Mouse (Mus musculus) limb, embryonic 12.5 days (tissue): ENCODE measurements at regions not wholly inside any gene's neighbourhood (a gene's known extent, or its start where the extent isn't known, plus 50 kb on each side); places are given as distances from the start of the nearest gene placed in this dataset.
A peak's percentile ranks its signal among the peaks of the same experiment; 100 is the strongest.

ENCODE experiments used
- ATAC-seq: fragments of 200-750 bp; cut with Nextera tagmentation; 2 replicates; pipeline ENCODE4 v1.8.0; 2017; ENCODE audit warnings: low read depth, moderate TSS enrichment; ENCODE audit not compliant: insufficient number of reproducible peaks, insufficient read depth, low FRiP score, low TSS enrichment
- H3K27ac ChIP-seq: fragments of 300-500 bp; sonication (generic); 2 replicates; pipeline ENCODE4 v1.5.1; 2016; ENCODE audit warnings: mild to moderate bottlenecking, moderate library complexity
- H3K27me3 ChIP-seq: fragments of 300-500 bp; sonication (generic); 2 replicates; pipeline ENCODE4 v1.6.1; 2016; ENCODE audit warnings: mild to moderate bottlenecking, moderate library complexity
- H3K36me3 ChIP-seq: fragments of 300-500 bp; sonication (generic); 2 replicates; pipeline ENCODE4 v1.6.1; 2016; ENCODE audit warnings: mild to moderate bottlenecking, moderate library complexity
- H3K4me1 ChIP-seq: fragments of 300-500 bp; sonication (generic); replicated peaks from 2 replicates; pipeline ENCODE4 v1.6.1; 2016
- H3K4me2 ChIP-seq: fragments of 300-500 bp; sonication (generic); 2 replicates; pipeline ENCODE4 v1.6.1; 2016; ENCODE audit warnings: mild to moderate bottlenecking, moderate library complexity
- H3K4me3 ChIP-seq: fragments of 300-500 bp; sonication (generic); replicated peaks from 2 replicates; pipeline ENCODE4 v1.5.1; 2016; ENCODE audit warnings: mild to moderate bottlenecking
- H3K9ac ChIP-seq: fragments of 300-500 bp; sonication (generic); replicated peaks from 2 replicates; pipeline ENCODE4 v1.6.1; 2016; ENCODE audit warnings: mild to moderate bottlenecking, moderate library complexity
- H3K9me3 ChIP-seq: fragments of 300-500 bp; sonication (generic); 2 replicates; pipeline ENCODE4 v1.6.1; 2016; ENCODE audit warnings: mild to moderate bottlenecking, moderate library complexity
- WGBS: fragments of 180-500 bp; shearing (Covaris S2); methylation state at CpG from one replicate; pipeline ENCODE4 v1.1.7; 2016; 5-methylcytosine and 5-hydroxymethylcytosine counted together

DNA sequence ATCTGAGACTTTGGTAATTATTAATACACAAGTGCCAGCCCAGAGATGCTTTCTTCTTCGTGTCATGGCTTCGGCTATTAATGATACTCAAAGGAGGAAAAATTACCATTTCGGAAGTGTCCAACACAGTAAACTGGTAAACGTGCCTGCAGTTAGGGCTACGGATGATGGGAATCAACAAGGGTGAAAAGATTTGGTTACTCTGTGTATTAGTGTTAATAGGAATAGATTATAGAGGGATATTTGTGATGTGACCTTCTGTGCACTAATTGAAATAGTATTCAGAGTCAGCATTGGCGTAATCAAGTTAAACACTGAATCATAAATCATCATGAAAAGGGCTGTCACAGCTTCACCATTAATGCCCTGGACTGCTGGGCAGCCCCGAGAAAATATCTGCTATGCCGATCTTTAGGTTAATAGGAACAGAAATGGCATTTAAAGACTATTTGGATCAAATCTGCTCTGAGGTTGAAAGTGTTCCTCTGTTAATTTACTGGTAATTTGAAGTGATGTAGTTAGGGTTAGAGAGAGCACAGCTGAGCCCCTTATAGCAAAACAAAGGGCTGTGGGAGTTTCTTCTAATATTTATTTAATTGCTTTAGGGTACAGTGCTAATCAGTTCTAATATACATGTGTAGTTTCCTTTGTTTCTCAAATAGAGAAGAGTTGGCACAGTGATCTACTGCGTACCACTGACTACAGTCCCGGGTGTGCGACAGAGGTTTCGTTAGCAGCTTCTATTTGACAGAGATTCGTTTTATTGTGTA, 160.7 kb downstream of the Rpl36a-ps1 start:
- no peak overlapping the region for H3K4me2 ChIP-seq
- 42% methylated on average over 13 of the region's 13 CpGs for WGBS
- no peaks in the 10 kb centered on the region for H3K36me3 ChIP-seq
- no peak for ATAC-seq
- peaks cover 14% of the 10 kb centered on the region for H3K4me1 ChIP-seq
- 0 out of 2 replicates have a peak overlapping the region, but pooled peaks have one; percentile 12 for H3K27ac ChIP-seq
- H3K9me3 ChIP-seq, result no peaks in the 10 kb centered on the region
- no peak overlapping the region for H3K9ac ChIP-seq
- no peak overlapping the region for H3K4me3 ChIP-seq
- H3K27me3 ChIP-seq, result no peaks in the 10 kb centered on the region; the same call in 1 of the 2 replicates

DNA sequence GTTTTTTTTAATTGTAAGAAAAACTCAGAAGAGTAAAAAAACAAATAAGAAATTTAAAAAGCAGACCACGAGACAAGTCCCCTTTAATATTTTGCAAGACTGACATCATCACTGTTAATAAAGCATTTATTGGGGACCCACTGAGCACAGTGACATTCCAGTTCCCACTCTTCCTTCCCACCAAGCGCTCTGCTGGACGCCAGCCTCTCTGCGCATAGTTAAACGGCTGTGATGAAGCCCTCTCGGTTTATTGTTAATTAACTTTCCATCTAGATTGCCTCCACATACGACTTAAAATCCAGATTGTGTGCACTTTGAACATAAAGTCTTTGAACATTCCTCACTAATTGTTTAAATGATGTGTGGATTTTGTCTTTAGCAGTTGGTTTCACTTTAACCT, 161.7 kb downstream of the Rpl36a-ps1 start:
- no peak for ATAC-seq
- H3K36me3 ChIP-seq, result no peaks in the 10 kb centered on the region
- H3K27ac ChIP-seq, result no peak overlapping the region
- H3K4me1 ChIP-seq, result peaks cover 14% of the 10 kb centered on the region
- no peaks in the 10 kb centered on the region; the same call in 1 of the 2 replicates for H3K27me3 ChIP-seq
- H3K4me2 ChIP-seq, result peak overlapping the region; percentile 23; the same call in 1 of the 2 replicates
- H3K9ac ChIP-seq, result no peak overlapping the region
- 24% methylated on average over 7 of the region's 7 CpGs for WGBS
- no peak overlapping the region for H3K4me3 ChIP-seq
- no peaks in the 10 kb centered on the region for H3K9me3 ChIP-seq

DNA sequence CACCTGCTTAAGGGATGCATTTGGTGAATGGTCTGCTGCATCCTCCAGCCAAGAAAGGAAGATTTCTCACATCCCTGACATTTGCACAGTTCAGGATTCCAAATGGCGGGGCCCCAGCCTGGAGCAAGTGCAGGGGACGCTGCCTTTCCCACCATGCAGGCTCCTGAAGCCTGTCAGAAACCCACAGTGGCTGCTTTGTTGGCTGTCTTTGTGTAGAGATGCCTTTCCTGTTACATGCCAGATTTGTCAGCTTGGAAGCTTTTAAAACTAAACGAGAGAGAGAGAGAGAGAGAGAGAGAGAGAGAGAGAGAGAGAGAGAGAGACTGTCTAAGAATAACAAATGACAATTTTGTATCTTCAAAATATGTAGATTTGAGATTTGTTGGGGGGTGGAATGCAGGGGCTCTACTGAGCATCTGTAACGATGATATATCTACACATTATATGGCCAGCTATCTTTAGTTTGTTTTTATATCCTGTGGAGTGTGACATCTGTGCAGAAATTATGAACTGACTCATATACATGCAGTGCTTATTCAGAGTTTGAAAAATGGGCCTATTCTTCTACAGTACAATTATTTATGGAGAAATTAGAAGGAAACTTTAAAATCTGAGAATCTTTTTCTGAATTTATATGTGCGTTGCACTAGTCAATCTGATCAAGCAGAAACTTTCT, 164.0 kb downstream of the Rpl36a-ps1 start:
- Histone ChIP-seq H3K4me3 (no peak overlapping the region), H3K4me1 (peaks cover 14% of the 10 kb centered on the region), H3K27me3 (no peaks in the 10 kb centered on the region; the same call in 1 of the 2 replicates), H3K9me3 (no peaks in the 10 kb centered on the region), H3K9ac (no peak overlapping the region), H3K36me3 (no peaks in the 10 kb centered on the region), H3K27ac (no peak overlapping the region), H3K4me2 (no peak overlapping the region)
- no peak for ATAC-seq
- WGBS, result 70% methylated on average over 5 of the region's 5 CpGs

DNA sequence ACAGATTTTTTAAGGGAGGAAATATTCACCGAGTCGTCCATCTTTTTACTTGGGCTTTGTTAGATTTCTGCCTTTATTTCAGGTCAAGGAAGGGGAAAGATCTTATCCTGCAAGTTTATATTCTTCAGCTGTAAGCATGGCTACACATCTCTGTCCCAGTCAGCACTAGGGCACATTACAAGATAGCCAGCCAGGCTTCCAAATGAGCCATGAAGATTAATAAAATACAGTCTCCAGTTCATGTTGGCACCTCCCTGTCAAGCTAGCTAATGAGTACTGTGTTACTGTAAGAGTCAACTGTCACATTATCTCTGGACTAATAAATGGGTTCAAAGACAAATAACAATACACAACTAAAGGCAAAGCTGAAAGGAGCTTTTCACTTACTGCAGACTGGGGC, 166.6 kb downstream of the Rpl36a-ps1 start:
- Histone ChIP-seq H3K4me2 (no peak overlapping the region), H3K36me3 (no peaks in the 10 kb centered on the region), H3K27me3 (no peaks in the 10 kb centered on the region), H3K9ac (no peak overlapping the region), H3K9me3 (no peaks in the 10 kb centered on the region), H3K4me1 (0 out of 2 replicates have a peak, but pooled peaks cover 3% of the 10 kb centered on the region), H3K4me3 (no peak overlapping the region), H3K27ac (no peak overlapping the region)
- no peak for ATAC-seq
- WGBS, result 83% methylated on average over 2 of the region's 2 CpGs

DNA sequence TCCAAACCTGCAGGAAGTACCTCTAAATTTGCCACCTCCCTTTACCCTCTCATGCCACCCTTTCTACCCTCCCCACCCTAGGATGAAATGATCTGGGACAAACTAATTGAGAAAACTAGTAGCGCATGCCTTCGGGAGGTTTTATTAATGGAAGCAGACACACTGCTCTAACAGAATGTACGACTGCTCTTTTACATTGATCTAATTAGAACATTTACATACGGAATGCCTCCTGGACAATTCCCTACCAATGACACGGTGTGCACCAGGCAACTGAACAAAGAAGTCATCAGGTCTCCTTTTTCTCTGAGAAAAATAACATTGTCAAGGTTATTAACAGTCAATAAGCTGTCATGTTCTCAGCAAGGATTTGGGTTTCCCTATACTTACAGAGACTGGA, 180.5 kb downstream of the Rpl36a-ps1 start:
- WGBS, result 79% methylated on average over 5 of the region's 5 CpGs

DNA sequence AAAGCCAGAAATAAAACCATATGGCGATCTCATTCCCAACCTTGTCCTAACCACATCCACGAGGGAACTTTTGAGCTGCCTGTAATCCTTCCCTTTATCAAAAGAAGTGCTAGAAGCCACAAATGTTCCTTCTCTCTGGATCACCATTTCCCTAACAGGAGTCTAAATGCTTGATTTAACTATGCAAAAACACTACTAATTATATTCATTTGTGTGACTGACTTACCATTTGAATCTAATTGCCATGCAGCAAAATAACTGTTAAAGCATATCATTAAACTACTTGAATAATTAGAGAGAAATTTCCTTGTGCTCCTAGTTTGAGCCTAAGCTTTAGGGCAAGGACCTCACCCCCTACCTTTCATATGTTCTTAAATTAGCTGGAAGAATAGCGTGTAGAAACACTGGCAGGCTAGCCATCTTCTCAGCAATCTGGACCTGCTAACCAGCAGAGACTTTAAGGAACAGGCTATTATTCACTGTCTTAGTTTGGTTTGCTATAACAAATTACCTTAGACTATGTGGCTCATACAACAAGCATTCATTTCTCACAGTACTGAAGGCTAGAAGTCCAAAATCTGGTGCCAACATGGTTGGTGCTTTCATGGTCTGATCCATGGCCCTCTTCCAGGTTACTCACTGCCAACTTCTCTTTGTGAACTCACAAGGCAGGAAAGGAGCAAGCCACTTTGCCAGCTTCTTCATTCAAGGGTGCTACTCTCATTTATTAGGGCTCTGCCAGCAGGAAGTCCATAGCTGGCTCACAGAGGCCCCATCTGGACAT, 183.7 kb downstream of the Rpl36a-ps1 start:
- 56% methylated on average over 3 of the region's 3 CpGs for WGBS
- H3K4me3 ChIP-seq, result no peak overlapping the region

More for the DNA sequence above, 180.5 kb downstream of the Rpl36a-ps1 start:
- H3K4me2 ChIP-seq, result no peak overlapping the region
- H3K27me3 ChIP-seq, result no peaks in the 10 kb centered on the region
- no peak overlapping the region for H3K4me3 ChIP-seq
- no peak overlapping the region for H3K9ac ChIP-seq
- ATAC-seq, result no peak
- no peaks in the 10 kb centered on the region for H3K9me3 ChIP-seq
- no peak overlapping the region for H3K27ac ChIP-seq
- no peaks in the 10 kb centered on the region for H3K36me3 ChIP-seq
- H3K4me1 ChIP-seq, result no peaks in the 10 kb centered on the region

DNA sequence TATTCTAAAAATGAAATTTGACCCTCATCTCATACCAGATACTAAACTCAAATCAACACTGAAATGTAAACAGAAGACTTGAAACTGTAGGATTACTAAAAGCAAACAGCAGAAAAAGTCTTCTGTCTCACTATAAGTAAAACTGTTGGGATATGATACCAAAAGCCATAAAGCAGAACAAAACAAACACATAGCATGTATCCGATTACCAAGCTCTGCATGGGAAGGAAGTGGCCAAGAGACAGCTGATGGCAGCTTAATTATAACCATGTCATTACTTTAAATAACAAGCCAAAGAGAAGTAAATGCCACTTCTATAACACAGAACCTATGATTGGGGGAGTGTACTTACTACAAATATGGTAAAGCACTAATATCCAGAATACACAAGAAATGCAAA, 186.0 kb downstream of the Rpl36a-ps1 start:
- 71% methylated on average over 1 of the region's 1 CpGs for WGBS
- Histone ChIP-seq H3K4me2 (no peak overlapping the region), H3K4me3 (no peak overlapping the region), H3K9ac (no peak overlapping the region), H3K27ac (no peak overlapping the region), H3K4me1 (no peaks in the 10 kb centered on the region), H3K9me3 (no peaks in the 10 kb centered on the region), H3K36me3 (no peaks in the 10 kb centered on the region), H3K27me3 (no peaks in the 10 kb centered on the region)
- no peak for ATAC-seq

More for the DNA sequence above, 183.7 kb downstream of the Rpl36a-ps1 start:
- Histone ChIP-seq H3K36me3 (no peaks in the 10 kb centered on the region), H3K9me3 (no peaks in the 10 kb centered on the region), H3K27ac (no peak overlapping the region), H3K27me3 (no peaks in the 10 kb centered on the region), H3K4me1 (no peaks in the 10 kb centered on the region), H3K4me2 (no peak overlapping the region), H3K9ac (no peak overlapping the region)
- no peak for ATAC-seq

DNA sequence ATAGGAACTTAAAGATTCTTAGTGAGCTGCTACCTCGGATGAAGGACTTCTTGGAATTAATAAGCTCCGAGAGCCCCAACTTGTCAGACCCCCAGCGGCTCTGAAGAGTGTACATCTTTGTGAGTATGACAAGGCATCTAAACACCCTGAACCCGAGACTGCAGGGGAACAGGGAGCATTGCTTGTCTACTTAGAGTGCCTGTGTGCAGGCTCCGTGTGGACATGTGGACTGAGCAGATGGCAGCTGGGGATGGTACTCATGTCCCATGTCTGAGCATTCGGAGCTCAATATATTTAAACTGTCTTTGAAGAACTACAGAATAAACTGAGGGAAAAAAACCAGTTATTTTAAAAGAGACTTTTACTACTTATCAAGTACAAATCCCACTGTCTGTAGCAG, 189.1 kb downstream of the Rpl36a-ps1 start:
- Histone ChIP-seq H3K27me3 (no peaks in the 10 kb centered on the region), H3K36me3 (no peaks in the 10 kb centered on the region), H3K4me1 (no peaks in the 10 kb centered on the region), H3K9ac (no peak overlapping the region), H3K27ac (no peak overlapping the region), H3K9me3 (no peaks in the 10 kb centered on the region), H3K4me3 (no peak overlapping the region), H3K4me2 (no peak overlapping the region)
- no peak for ATAC-seq
- 84% methylated on average over 6 of the region's 6 CpGs for WGBS

DNA sequence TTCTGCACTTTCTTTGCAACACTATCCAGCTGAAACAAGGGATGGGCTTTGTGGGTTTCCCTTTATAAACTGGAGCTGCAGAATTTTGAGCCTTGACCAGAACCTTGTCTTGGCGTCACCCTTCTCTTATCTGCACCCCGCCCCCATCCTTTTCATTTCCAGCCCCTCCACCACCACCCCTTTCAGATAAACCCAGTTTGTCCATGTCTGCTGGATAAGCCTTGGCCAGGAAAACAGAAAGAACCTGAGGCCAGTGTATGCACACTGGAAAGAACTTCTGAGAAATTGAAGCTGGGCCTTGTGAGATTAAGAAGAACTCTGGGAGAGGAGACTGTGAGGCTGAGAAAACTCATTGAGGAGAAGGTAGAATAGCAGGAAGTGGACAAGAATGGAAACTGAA, 192.8 kb downstream of the Rpl36a-ps1 start:
- H3K27me3 ChIP-seq, result no peaks in the 10 kb centered on the region
- no peaks in the 10 kb centered on the region for H3K9me3 ChIP-seq
- H3K27ac ChIP-seq, result no peak overlapping the region
- no peak overlapping the region for H3K4me3 ChIP-seq
- H3K4me2 ChIP-seq, result no peak overlapping the region
- no peaks in the 10 kb centered on the region for H3K4me1 ChIP-seq
- no peak for ATAC-seq
- WGBS, result 96% methylated on average over 2 of the region's 2 CpGs
- no peaks in the 10 kb centered on the region for H3K36me3 ChIP-seq
- H3K9ac ChIP-seq, result no peak overlapping the region

DNA sequence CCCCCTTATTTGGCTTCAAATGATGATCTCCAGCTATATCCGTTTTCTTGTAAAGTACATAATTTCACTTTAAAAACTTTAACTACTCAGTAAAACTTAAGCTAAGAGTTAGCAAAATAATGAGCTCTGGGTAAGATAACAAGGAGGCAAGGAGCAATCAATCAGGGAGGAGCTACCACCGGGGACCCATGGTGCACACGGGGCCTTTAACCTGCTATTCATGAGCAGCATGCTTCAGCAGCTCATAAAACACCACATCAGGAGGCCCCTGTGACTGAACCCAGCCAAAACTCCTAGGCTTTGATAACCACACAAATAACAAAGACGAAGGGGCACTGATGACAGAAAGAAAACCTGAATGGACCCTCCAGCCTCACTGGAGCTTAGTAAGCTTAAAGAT, 202.1 kb downstream of the Rpl36a-ps1 start:
- ATAC-seq, result peak; percentile 71; the same call in 1 of the 2 replicates
- no peaks in the 10 kb centered on the region for H3K36me3 ChIP-seq

More for the DNA sequence above, 202.1 kb downstream of the Rpl36a-ps1 start:
- Histone ChIP-seq H3K27ac (0 out of 2 replicates have a peak overlapping the region, but pooled peaks have one; percentile 17), H3K4me1 (no peaks in the 10 kb centered on the region), H3K4me3 (no peak overlapping the region), H3K9ac (no peak overlapping the region), H3K4me2 (no peak overlapping the region), H3K9me3 (no peaks in the 10 kb centered on the region), H3K27me3 (no peaks in the 10 kb centered on the region)
- WGBS, result 24% methylated on average over 4 of the region's 4 CpGs
